Mouse (Mus musculus) frontal cortex, adult (tissue): ENCODE results near the gene Sppl2c.
"Not testable (repeated sequence)": the region's sequence is repeated elsewhere in the genome, so short reads cannot be mapped to it uniquely, and the experiment has no call there.

Experiments used
- ATAC-seq: cut with Nextera tagmentation; 2 replicates; pipeline ENCODE4 v1.9.2; 2017; ENCODE audit warnings: mild to moderate bottlenecking, moderate library complexity, mixed read lengths; ENCODE audit not compliant: low TSS enrichment

Gene Sppl2c

DNA sequence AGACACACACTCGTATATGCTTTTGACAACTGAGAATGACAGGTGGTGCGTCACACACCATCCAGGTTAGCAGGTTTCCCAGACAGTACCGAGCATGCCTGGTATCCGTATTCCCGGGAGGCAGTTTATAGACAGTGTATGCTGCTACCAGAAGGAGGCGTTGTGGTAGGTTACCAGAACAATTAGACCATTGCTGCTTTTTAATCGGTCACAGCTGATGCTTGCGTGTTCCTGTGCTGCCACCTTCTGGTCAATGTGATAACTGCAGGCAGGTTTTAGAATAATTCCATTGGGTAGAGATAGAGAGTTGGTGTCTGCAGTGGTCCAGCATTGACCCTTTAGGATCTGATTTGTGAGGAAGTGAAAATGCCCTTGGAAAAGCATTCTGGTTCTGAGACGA is 9.7 kb downstream of the Sppl2c start:
- peak; percentile 93 for ATAC-seq

DNA sequence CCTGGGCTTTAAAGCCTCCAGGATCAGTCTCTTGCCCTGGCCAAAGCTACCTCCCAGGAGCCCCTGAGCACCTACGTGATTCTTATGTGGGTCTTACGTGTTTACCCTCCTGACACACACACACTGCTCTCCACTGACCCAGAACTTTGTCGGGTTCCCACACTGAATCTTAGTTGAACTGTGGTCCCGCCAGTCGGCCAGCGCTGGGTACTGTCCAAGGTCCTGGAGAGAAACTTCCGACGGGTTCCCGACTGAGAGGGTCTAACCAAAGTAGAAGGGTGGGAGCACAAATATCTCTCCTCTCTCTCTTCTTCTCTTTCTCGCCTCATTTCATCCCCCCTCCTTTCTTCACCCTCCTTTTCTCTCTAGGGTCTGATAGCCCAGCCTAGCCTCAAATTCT is 11.7 kb downstream of the Sppl2c start:
- no peak for ATAC-seq

DNA sequence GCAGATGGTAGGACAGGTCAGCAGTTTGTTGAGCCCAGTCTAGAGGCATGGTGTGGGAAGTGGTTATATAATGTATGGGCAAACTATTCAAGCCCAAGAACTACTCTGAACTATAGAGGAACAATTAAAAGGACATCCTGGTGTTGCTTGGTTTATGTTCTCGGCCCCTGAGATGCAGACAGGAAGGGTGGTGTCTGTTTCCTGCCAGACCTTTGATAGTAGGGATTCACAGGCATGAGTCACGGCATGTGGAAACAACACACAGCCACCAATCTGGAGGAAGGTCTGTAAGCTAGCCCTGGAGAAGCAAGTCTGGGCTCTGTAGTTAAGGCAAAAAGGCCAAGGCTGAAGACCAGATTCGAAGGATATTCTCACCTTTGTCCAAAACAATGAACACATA is 17.1 kb downstream of the Sppl2c start:
- ATAC-seq, result no peak

GRCm38 (mm10) chr11:104206573-104206972 is 20.4 kb downstream of the Sppl2c start:
- no peak for ATAC-seq

- ATAC-seq, result no peak
Measured at GRCm38 (mm10) chr11:104209041-104209440, 22.9 kb downstream of the Sppl2c start.

DNA sequence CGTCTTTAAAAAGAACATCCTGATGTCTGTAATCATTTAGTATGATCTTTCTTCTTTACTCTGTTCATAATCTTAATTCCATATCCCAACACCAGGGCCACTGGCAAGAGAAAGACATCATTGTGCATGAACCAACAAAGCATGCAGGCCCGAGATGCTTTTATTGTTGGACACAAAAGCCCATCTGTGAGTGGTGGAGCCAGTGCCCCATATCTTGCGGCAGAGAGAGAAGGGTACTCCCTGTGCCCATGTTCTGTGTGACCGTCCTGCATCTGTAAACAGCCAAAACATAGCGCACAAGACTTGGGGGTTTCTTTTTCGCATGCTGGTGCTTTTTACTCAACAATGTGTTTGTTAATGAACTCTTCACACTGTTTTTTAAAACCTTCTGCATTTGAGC is 25.1 kb downstream of the Sppl2c start:
- ATAC-seq, result no peak

GRCm38 (mm10) chr11:104214128-104214527 is 28.0 kb downstream of the Sppl2c start:
- ATAC-seq, result not testable (repeated sequence)

GRCm38 (mm10) chr11:104218075-104218474 is 31.9 kb downstream of the Sppl2c start:
- ATAC-seq, result no peak

DNA sequence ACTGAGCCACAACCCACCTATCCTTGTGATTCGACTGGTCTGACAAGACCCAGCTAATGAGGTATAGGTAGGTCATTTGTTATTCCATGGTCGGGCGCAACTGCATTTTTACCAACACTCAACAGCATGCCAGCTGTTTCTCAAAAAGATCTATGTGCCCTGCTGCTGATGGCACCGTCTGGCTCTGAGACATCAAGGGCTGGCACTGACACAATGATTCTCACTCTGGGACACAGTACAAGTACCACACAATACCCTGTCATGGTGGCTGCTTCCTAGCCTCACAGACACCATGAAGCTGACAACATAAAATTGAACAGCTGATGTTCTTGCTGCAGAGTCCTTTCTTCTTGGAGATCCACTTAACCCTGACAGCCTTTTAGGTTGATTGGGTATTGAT is 34.2 kb downstream of the Sppl2c start:
- ATAC-seq, result 0 out of 2 replicates have a peak, but pooled peaks have one; percentile 38

DNA sequence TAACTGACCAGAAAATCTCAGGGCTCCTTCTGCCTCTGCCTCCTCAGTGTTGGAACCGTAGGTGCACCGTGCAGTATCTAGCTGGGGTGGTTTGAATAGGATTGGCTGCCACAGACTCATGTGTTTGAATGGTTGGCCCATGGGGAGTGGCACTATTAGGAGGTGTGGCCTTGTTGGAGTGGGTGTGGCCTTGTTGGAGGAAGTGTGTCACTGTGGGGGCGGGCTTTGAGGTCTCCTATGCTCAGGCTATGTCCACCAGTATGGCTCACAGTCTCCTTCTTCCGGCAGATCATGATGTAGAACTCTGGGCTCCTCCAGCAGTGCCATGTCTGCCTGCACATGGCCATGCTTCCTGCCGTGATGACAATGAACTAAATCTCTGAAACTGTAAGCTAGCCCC is 35.6 kb downstream of the Sppl2c start:
- no peak for ATAC-seq

DNA sequence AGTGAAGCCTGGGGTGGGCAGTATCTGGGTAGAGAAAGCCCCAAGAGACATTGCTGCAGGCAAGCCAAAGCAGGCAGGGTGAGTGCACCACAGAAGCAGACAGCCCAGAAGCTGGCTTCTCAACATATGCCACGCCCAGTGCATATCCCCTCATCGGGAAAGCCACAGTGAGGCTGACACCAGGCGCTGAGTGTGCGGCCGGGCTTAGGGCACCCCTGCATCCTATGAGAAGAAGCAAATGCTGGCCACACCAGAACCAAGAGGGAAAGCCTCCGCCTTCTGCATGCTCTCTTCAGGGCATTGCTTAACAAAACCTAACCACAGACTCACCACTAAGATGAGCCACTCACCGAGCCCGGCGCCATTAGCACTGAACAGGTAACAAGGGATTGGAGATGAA is 37.2 kb downstream of the Sppl2c start:
- no peak for ATAC-seq

GRCm38 (mm10) chr11:104229391-104229790 is 43.3 kb downstream of the Sppl2c start:
- ATAC-seq, result no peak

GRCm38 (mm10) chr11:104230066-104230778 is 44.1 kb downstream of the Sppl2c start:
- ATAC-seq, result no peak

GRCm38 (mm10) chr11:104231041-104231911 is 45.1 kb downstream of the Sppl2c start, which contains the start of gene Mapt:
Gene Mapt, plus strand, starts transcription at chr11:104231390.
- peak; percentile 68 for ATAC-seq

DNA sequence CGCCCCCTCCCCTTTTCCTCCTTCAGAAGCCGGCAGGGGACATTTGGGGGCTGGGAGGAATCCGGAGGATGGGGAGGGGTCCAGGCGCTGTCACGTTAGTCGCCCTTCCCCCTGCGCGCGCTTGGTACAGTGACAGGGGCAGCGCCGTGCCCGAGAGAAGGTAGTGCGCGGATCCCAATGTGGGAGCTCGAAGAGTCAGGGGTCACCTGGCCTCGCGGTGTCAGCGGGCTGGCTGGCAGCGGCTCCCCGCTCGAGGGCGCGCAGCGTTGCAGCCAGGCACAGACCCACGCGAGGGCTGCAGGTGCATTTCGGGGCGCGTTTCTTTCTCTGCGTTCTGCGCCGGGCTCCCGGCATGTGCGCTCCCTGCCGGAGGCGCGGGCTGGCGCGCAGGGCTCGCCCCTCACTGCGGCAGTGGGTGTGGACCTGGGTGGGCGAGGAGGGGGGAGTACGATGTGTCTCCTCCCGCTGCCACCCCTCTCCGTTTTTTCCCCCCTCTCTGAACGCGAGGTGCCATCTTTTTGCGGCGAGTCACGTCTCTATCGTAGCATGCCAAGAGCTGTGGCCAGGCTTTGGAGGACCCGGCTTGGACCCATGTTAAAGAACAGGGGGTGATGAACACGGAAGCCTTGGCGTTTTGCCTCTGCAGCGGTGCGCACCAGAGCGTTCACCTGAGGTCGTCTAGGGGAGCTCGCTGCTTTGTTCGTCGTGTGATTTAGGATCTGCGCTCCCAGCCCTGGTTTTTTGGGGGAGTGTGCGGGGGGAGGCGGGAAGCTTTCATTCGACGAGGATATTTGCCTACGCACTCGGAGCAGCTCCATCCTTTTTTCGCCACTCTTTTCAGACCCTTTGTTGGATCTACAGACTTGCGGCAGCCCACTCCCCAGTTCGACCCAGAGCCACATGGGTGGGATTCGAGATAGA is 46.3 kb downstream of the Sppl2c start:
- peak; percentile 11; the same call in 1 of the 2 replicates for ATAC-seq

GRCm38 (mm10) chr11:104233101-104233500 is 47.0 kb downstream of the Sppl2c start:
- ATAC-seq, result no peak

GRCm38 (mm10) chr11:104233574-104234206 is 47.6 kb downstream of the Sppl2c start:
- ATAC-seq, result no peak

DNA sequence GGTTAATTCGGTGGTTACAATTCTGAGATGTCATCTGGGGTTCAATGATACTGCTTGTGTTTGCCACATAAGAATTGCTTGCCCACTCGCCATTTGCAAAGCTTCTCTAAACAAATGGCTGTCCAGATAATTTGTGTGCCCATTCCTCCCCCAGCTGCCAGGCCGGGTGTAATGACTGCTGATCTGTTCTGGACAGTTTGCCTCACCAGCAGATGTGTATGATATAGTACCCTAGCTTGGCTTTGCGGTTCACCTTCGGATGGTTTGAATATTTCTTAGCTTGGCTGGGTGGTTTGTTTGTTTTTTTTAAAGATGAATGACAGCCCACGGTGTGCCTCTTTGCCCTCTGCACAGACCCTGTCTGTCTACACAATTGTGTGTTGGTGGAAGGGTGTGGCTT is 48.6 kb downstream of the Sppl2c start:
- ATAC-seq, result no peak

DNA sequence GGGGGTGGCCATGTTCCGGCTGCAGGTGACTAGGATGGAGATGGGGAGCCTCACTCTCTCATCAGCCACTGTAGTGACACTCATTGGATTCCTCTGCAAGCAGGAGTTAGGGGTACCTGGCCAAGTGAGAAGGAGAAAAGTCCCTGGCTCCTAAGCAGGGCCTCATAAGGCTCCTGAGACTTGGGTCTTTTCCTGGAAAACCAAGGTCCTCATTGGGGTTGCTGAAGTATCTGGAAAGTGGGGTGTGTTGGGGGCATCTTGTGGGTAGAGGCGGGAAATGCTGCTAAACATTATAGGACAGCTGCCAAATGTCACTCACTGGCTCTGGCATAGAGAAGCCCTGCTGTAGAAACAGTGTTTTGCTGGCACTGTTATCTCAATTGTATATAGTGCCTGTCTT is 49.8 kb downstream of the Sppl2c start:
- ATAC-seq, result no peak

DNA sequence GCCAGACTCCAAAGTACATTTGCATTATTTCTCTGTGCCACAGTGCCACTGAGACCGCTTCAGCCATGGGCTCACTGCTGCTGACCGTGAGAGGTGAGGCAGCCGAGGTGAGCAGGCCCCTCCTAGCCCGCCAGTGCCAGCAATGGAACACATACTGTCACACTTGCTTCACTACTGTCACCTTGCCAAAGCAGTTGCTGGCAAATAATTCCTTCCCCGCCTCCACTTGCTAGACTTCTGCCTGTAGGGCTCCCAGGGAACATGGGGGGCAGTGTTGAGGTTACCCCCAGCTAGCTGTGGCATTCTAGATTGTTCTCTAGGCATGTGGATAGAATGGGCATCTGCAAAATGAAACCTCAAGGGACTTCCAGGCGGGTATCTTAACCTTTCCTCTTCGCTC is 51.1 kb downstream of the Sppl2c start:
- ATAC-seq, result peak; percentile 18

DNA sequence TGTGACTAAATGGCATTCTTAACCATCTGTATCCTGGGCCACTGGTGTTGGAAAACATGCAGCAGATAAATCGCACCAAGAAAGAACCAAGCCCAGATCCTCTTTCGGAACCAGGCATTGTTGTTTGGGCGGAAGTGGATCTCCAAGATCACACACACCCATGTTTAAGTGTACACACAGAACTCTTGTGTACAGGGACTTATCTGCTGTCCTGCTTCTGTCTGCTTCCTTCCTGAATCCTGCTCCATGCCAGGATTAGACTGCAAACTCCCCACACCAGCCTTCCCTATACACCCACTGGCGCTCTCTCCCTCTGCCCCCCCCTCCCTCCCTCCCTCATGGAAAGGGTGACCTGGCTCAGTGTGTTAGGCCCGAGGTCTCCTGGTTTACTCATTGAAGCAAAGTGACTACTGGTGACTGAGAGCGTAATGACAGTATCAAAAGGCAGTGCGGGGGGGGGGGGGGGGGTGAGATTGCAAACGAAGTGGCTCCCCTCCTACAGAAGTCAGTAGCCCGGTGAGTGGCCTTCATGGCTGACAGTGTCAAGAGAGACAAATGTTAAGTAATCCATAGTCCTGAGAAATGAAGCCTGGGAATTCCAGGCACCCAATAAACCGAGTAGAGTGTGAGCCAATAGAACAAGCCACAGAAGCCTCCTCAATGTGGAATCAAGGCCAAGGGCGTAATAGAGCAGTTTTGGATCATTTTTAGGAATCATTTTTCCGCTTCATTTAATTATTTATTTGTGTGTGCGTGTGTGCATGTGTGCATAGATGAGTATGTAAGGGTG is 52.0 kb downstream of the Sppl2c start:
- ATAC-seq, result no peak
